Mouse (Mus musculus) stomach, postnatal 0 days (tissue): ENCODE results near the gene Kpnb1.

ENCODE experiments used
- CTCF ChIP-seq: IDR thresholded peaks from 2 replicates; pipeline ENCODE4 v1.5.1; 2016; ENCODE audit warnings: antibody characterized with exemption, low read depth, mild to moderate bottlenecking, moderate library complexity
- EP300 ChIP-seq: optimal IDR thresholded peaks from 2 replicates; pipeline ENCODE3; 2016; ENCODE audit warnings: antibody characterized with exemption

- TF ChIP-seq EP300, result no peak
- TF ChIP-seq CTCF, result no peak
Observed at GRCm38 (mm10) chr11:97126645-97127468, 60.8 kb downstream of the Kpnb1 start.
